Mouse (Mus musculus) megakaryocyte, embryonic 14.5 days (primary cell): Measurements from ENCODE around the gene Tcf7l2. TPM values are rescaled to one million over a fixed set of nuclear protein-coding genes. Genes with fewer than 3 reads are reported as not detected.
A peak's percentile ranks its signal among the peaks of the same experiment; 100 is the strongest.

ENCODE experiments used
- H3K27me3 ChIP-seq: replicated peaks from 2 replicates; pipeline ENCODE3; 2012; ENCODE audit warnings: inconsistent platforms
- H3K36me3 ChIP-seq: replicated peaks from 2 replicates; pipeline ENCODE3; 2012; ENCODE audit warnings: low read length, inconsistent platforms, mixed read lengths
- H3K4me1 ChIP-seq: 2 replicates; pipeline ENCODE4 v1.6.1; 2012; ENCODE audit warnings: inconsistent platforms
- H3K4me3 ChIP-seq: replicated peaks from 2 replicates; pipeline ENCODE3; 2012; ENCODE audit warnings: moderate library complexity, mild to moderate bottlenecking, inconsistent platforms
- H3K9me3 ChIP-seq: 2 replicates; pipeline ENCODE4 v1.6.1; 2012; ENCODE audit warnings: inconsistent platforms
- FLI1 ChIP-seq: IDR thresholded peaks from 2 replicates; pipeline ENCODE4 v1.6.1; 2012; ENCODE audit warnings: low read length, inconsistent platforms, mixed read lengths
- GATA1 ChIP-seq: IDR thresholded peaks from 3 replicates; pipeline ENCODE4 v1.6.1; 2012; ENCODE audit warnings: mixed read lengths, low read length, inconsistent platforms, borderline replicate concordance
- polyA plus RNA-seq: library from polyadenylated mRNA; stranded (reverse); fragments of >175 nt; gene quantifications from 2 replicates; pipeline ENCODE4 v1.2.3, GENCODE M21; 2012; ENCODE audit warnings: low replicate concordance; ENCODE audit not compliant: insufficient read depth

Tcf7l2 gene
- polyA plus RNA-seq, 1 experiment = 2.4 TPM

- Histone ChIP-seq H3K4me1 (no peaks in the 10 kb centered on the region), H3K27me3 (peaks cover 10% of the 10 kb centered on the region), H3K4me3 (no peak overlapping the region), H3K36me3 (no peaks in the 10 kb centered on the region), H3K9me3 (no peaks in the 10 kb centered on the region)
- no peak for TF ChIP-seq GATA1
- no peak for TF ChIP-seq FLI1
Measured at GRCm38 (mm10) chr19:55880664-55881359, 139.2 kb downstream of the Tcf7l2 start.

- Histone ChIP-seq H3K36me3 (no peaks in the 10 kb centered on the region), H3K4me3 (no peak overlapping the region), H3K4me1 (no peaks in the 10 kb centered on the region), H3K9me3 (no peaks in the 10 kb centered on the region), H3K27me3 (peaks cover 5% of the 10 kb centered on the region)
- TF ChIP-seq FLI1 (no peak), GATA1 (no peak)
Measured at GRCm38 (mm10) chr19:55886536-55886935, 144.9 kb downstream of the Tcf7l2 start.

GRCm38 (mm10) chr19:55891692-55892183, 150.1 kb downstream of the Tcf7l2 start:
- Histone ChIP-seq H3K4me3 (no peak overlapping the region), H3K4me1 (peaks cover 10% of the 10 kb centered on the region), H3K36me3 (no peaks in the 10 kb centered on the region), H3K27me3 (peaks cover 35% of the 10 kb centered on the region), H3K9me3 (no peaks in the 10 kb centered on the region)
- TF ChIP-seq FLI1 (no peak), GATA1 (no peak)

- peaks cover 45% of the 10 kb centered on the region for H3K27me3 ChIP-seq
- peaks cover 10% of the 10 kb centered on the region for H3K4me1 ChIP-seq
- H3K36me3 ChIP-seq = no peaks in the 10 kb centered on the region
- no peak overlapping the region for H3K4me3 ChIP-seq
- no peak for TF ChIP-seq FLI1
- no peak for TF ChIP-seq GATA1
- no peaks in the 10 kb centered on the region for H3K9me3 ChIP-seq
Measured at GRCm38 (mm10) chr19:55893557-55893956, 151.9 kb downstream of the Tcf7l2 start.

- Histone ChIP-seq H3K27me3 (peaks cover 47% of the 10 kb centered on the region), H3K9me3 (no peaks in the 10 kb centered on the region), H3K4me3 (no peak overlapping the region), H3K36me3 (no peaks in the 10 kb centered on the region), H3K4me1 (peaks cover 10% of the 10 kb centered on the region)
- no peak for TF ChIP-seq FLI1
- TF ChIP-seq GATA1 = no peak
Measured at GRCm38 (mm10) chr19:55894396-55894795, 152.8 kb downstream of the Tcf7l2 start.

GRCm38 (mm10) chr19:55895317-55895716, 153.7 kb downstream of the Tcf7l2 start:
- Histone ChIP-seq H3K4me1 (peaks cover 10% of the 10 kb centered on the region), H3K4me3 (peak overlapping the region; percentile 86), H3K27me3 (peaks cover 51% of the 10 kb centered on the region), H3K9me3 (no peaks in the 10 kb centered on the region), H3K36me3 (no peaks in the 10 kb centered on the region)
- no peak for TF ChIP-seq GATA1
- TF ChIP-seq FLI1 = no peak

GRCm38 (mm10) chr19:55895807-55896420, 154.3 kb downstream of the Tcf7l2 start:
- TF ChIP-seq GATA1 = no peak
- TF ChIP-seq FLI1 = no peak
- H3K4me1 ChIP-seq = peaks cover 10% of the 10 kb centered on the region
- H3K4me3 ChIP-seq = no peak overlapping the region
- peaks cover 51% of the 10 kb centered on the region for H3K27me3 ChIP-seq
- no peaks in the 10 kb centered on the region for H3K36me3 ChIP-seq
- H3K9me3 ChIP-seq = no peaks in the 10 kb centered on the region

- Histone ChIP-seq H3K4me3 (no peak overlapping the region), H3K9me3 (no peaks in the 10 kb centered on the region), H3K4me1 (peaks cover 10% of the 10 kb centered on the region), H3K27me3 (peaks cover 51% of the 10 kb centered on the region), H3K36me3 (no peaks in the 10 kb centered on the region)
- TF ChIP-seq FLI1 (no peak), GATA1 (no peak)
Measured at GRCm38 (mm10) chr19:55896629-55897028, 155.0 kb downstream of the Tcf7l2 start.

- Histone ChIP-seq H3K9me3 (no peaks in the 10 kb centered on the region), H3K4me3 (no peak overlapping the region), H3K4me1 (no peaks in the 10 kb centered on the region), H3K36me3 (no peaks in the 10 kb centered on the region), H3K27me3 (peaks cover 21% of the 10 kb centered on the region)
- TF ChIP-seq FLI1 = no peak
- TF ChIP-seq GATA1 = no peak
Measured at GRCm38 (mm10) chr19:55902573-55903385, 161.2 kb downstream of the Tcf7l2 start.

GRCm38 (mm10) chr19:55909039-55909438, 167.4 kb downstream of the Tcf7l2 start:
- Histone ChIP-seq H3K4me3 (no peak overlapping the region), H3K36me3 (no peaks in the 10 kb centered on the region), H3K9me3 (peaks cover 3% of the 10 kb centered on the region; the same call in 1 of the 2 replicates), H3K4me1 (no peaks in the 10 kb centered on the region), H3K27me3 (peaks cover 10% of the 10 kb centered on the region)
- TF ChIP-seq GATA1 = no peak
- TF ChIP-seq FLI1 = no peak
